Mouse (Mus musculus) kidney, adult 2 months (tissue): ENCODE results near the gene Nkain4.

Experiments used
- CTCF ChIP-seq: fragments of 200-500 bp; conservative IDR thresholded peaks from 2 replicates; pipeline ENCODE4 v1.5.1; 2011; ENCODE audit warnings: low read depth, mild to moderate bottlenecking, control low read depth, low read length, moderate library complexity, mixed read lengths; ENCODE audit not compliant: insufficient read depth, insufficient read length
- POLR2A ChIP-seq: fragments of 200-500 bp; IDR thresholded peaks from one replicate; pipeline ENCODE4 v1.6.1; 2011; ENCODE audit warnings: low read depth, low read length, control low read depth

DNA sequence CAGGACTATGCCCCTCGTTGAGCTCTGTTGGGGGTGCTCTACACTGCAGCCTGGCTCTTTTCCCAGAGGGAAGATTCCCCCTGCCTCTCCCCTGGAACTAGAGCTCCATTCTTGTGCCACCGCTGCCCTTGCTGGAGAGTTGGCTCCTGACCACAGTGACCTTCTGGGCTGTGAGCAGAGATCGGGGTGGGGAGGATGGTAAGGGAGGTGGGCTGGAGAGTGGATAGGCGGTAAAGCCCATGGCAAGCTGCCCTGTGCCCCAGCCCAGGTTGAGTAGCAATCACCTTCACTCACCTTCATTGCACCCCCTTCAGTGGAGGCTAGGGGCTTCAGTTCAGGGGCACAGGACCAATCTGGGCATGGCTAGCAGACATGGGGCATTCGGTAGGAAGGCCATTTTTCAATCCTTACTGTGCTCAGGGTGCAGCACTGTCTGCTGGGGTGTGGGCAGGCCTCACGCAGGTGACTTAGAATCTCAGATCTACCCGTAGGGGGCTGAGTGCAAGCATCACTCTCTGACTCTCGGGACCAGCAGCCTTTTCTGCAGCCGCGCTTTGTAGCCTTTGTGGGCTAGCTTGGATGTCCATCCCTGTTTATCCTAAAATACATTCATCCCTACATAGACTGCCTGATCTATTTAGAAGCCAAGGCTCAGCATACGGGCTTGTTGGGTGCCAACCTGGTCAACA, 58.5 kb downstream of the Nkain4 start:
- TF ChIP-seq CTCF (no peak), POLR2A (no peak)
